Mouse (Mus musculus) Muller cell, postnatal 12 days (primary cell): ENCODE measurements at regions not wholly inside any gene's neighbourhood (a gene's known extent, or its start where the extent isn't known, plus 50 kb on each side); places are given as distances from the start of the nearest gene placed in this dataset.
A peak's percentile ranks its signal among the peaks of the same experiment; 100 is the strongest.

ENCODE experiments used
- DNase-seq: peaks from one replicate; pipeline ENCODE4 v3.0.0-alpha.2; 2015; ENCODE audit errors: inconsistent ontology term

- peak; percentile 51 for DNase-seq
Measured at GRCm38 (mm10) chr4:105326989-105327388, 169.8 kb downstream of the Plpp3 start.

- peak; percentile 61 for DNase-seq
Measured at GRCm38 (mm10) chr4:105327711-105328471, 170.7 kb downstream of the Plpp3 start.

- DNase-seq: peak; percentile 67
Measured at GRCm38 (mm10) chr4:105328776-105329175, 171.6 kb downstream of the Plpp3 start.

- no peak for DNase-seq
Measured at GRCm38 (mm10) chr4:105332081-105332480, 174.9 kb downstream of the Plpp3 start.

GRCm38 (mm10) chr4:105335872-105336271 lies 178.7 kb downstream of the Plpp3 start:
- DNase-seq: no peak

- DNase-seq: no peak
Measured at GRCm38 (mm10) chr4:105336557-105336956, 179.4 kb downstream of the Plpp3 start.

GRCm38 (mm10) chr4:105338131-105338530 lies 181.0 kb downstream of the Plpp3 start:
- DNase-seq: no peak

- peak; percentile 67 for DNase-seq
Measured at GRCm38 (mm10) chr4:105338861-105339260, 181.7 kb downstream of the Plpp3 start.

- no peak for DNase-seq
Measured at GRCm38 (mm10) chr4:105341274-105341673, 184.1 kb downstream of the Plpp3 start.

GRCm38 (mm10) chr4:105346846-105347245 lies 189.7 kb downstream of the Plpp3 start:
- DNase-seq: no peak

GRCm38 (mm10) chr4:105347911-105348310 lies 190.8 kb downstream of the Plpp3 start:
- no peak for DNase-seq

GRCm38 (mm10) chr4:105349316-105350207 lies 192.4 kb downstream of the Plpp3 start:
- DNase-seq: no peak

- DNase-seq: peak; percentile 65
Measured at GRCm38 (mm10) chr4:105352342-105352741, 195.2 kb downstream of the Plpp3 start.

GRCm38 (mm10) chr4:105352953-105353352 lies 195.8 kb downstream of the Plpp3 start:
- DNase-seq: no peak

- DNase-seq: no peak
Measured at GRCm38 (mm10) chr4:105354097-105354496, 196.9 kb downstream of the Plpp3 start.

GRCm38 (mm10) chr4:105356616-105357015 lies 199.5 kb downstream of the Plpp3 start:
- DNase-seq: no peak

GRCm38 (mm10) chr4:105358725-105359124 lies 201.6 kb downstream of the Plpp3 start:
- DNase-seq: no peak

- peak; percentile 59 for DNase-seq
Measured at GRCm38 (mm10) chr4:105364496-105364895, 207.3 kb downstream of the Plpp3 start.

- DNase-seq: no peak
Measured at GRCm38 (mm10) chr4:105365076-105365475, 207.9 kb downstream of the Plpp3 start.

- no peak for DNase-seq
Measured at GRCm38 (mm10) chr4:105376591-105376990, 219.4 kb downstream of the Plpp3 start.

- no peak for DNase-seq
Measured at GRCm38 (mm10) chr4:105377469-105378187, 220.5 kb downstream of the Plpp3 start.

GRCm38 (mm10) chr4:105384826-105385225 lies 227.7 kb downstream of the Plpp3 start:
- DNase-seq: no peak
